Mouse (Mus musculus): Measurements from ENCODE around the gene Agr2. TPM values are rescaled to one million over a fixed set of nuclear protein-coding genes. Genes with fewer than 3 reads are reported as not detected.

Gene Agr2
- polyA plus RNA-seq, 1 experiment = 0.69 TPM

GRCm38 (mm10) chr12:36036776-36037175 is 44.1 kb downstream of the Agr2 start:
- H3K36me3 ChIP-seq (ENCODE audit: control insufficient read depth, insufficient read depth, low read length) = no peaks in the 10 kb centered on the region
- H3K27ac ChIP-seq (ENCODE audit: control insufficient read depth, insufficient read depth, low read length) = peak overlapping the region; percentile 73; the same call in 1 of the 2 replicates
- peaks cover 16% of the 10 kb centered on the region for H3K4me1 ChIP-seq (replicated peaks; ENCODE audit: control insufficient read depth, insufficient read depth, low read length)
- 0 out of 2 replicates have a peak overlapping the region, but pooled peaks have one; percentile 6 for H3K4me3 ChIP-seq (ENCODE audit: control insufficient read depth, insufficient read depth, low read length)
- TF ChIP-seq CTCF (IDR thresholded peaks at IDR 0.05; ENCODE audit: borderline replicate concordance, control insufficient read depth, extremely low read depth, insufficient read depth, low read length, poor library complexity) = no peak
- TF ChIP-seq POLR2A (IDR thresholded peaks at IDR 0.05; ENCODE audit: control insufficient read depth, extremely low read depth, insufficient read depth, low read length, poor library complexity) = no peak
- DNase-seq = no peak
- 8% methylated on average over 10 of the region's 10 CpGs for WGBS
- no peaks in the 10 kb centered on the region for H3K27me3 ChIP-seq (ENCODE audit: control insufficient read depth, insufficient read depth, low read length)

GRCm38 (mm10) chr12:36039541-36040084 is 46.9 kb downstream of the Agr2 start:
- 6% methylated on average over 9 of the region's 9 CpGs for WGBS
- TF ChIP-seq POLR2A (IDR thresholded peaks at IDR 0.05; ENCODE audit: control insufficient read depth, extremely low read depth, insufficient read depth, low read length, poor library complexity) (no peak), CTCF (IDR thresholded peaks at IDR 0.05; ENCODE audit: borderline replicate concordance, control insufficient read depth, extremely low read depth, insufficient read depth, low read length, poor library complexity) (no peak)
- Histone ChIP-seq H3K36me3 (ENCODE audit: control insufficient read depth, insufficient read depth, low read length) (no peaks in the 10 kb centered on the region), H3K4me1 (replicated peaks; ENCODE audit: control insufficient read depth, insufficient read depth, low read length) (peaks cover 17% of the 10 kb centered on the region), H3K27me3 (ENCODE audit: control insufficient read depth, insufficient read depth, low read length) (no peaks in the 10 kb centered on the region), H3K4me3 (ENCODE audit: control insufficient read depth, insufficient read depth, low read length) (peak overlapping the region; percentile 20), H3K27ac (ENCODE audit: control insufficient read depth, insufficient read depth, low read length) (peak overlapping the region; percentile 75)
- no peak for DNase-seq

GRCm38 (mm10) chr12:36040571-36041280 is 48.0 kb downstream of the Agr2 start:
- peaks cover 26% of the 10 kb centered on the region for H3K4me1 ChIP-seq (replicated peaks; ENCODE audit: control insufficient read depth, insufficient read depth, low read length)
- no peak for DNase-seq
- H3K4me3 ChIP-seq (ENCODE audit: control insufficient read depth, insufficient read depth, low read length) = 0 out of 2 replicates have a peak overlapping the region, but pooled peaks have one; percentile 1
- H3K27me3 ChIP-seq (ENCODE audit: control insufficient read depth, insufficient read depth, low read length) = no peaks in the 10 kb centered on the region
- no peaks in the 10 kb centered on the region for H3K36me3 ChIP-seq (ENCODE audit: control insufficient read depth, insufficient read depth, low read length)
- no peak for TF ChIP-seq CTCF (IDR thresholded peaks at IDR 0.05; ENCODE audit: borderline replicate concordance, control insufficient read depth, extremely low read depth, insufficient read depth, low read length, poor library complexity)
- WGBS = 41% methylated on average over 10 of the region's 10 CpGs
- H3K27ac ChIP-seq (ENCODE audit: control insufficient read depth, insufficient read depth, low read length) = peak overlapping the region; percentile 13; the same call in 1 of the 2 replicates

- Histone ChIP-seq H3K36me3 (ENCODE audit: control insufficient read depth, insufficient read depth, low read length) (no peaks in the 10 kb centered on the region), H3K27me3 (ENCODE audit: control insufficient read depth, insufficient read depth, low read length) (no peaks in the 10 kb centered on the region), H3K4me3 (ENCODE audit: control insufficient read depth, insufficient read depth, low read length) (0 out of 2 replicates have a peak overlapping the region, but pooled peaks have one; percentile 1), H3K4me1 (replicated peaks; ENCODE audit: control insufficient read depth, insufficient read depth, low read length) (peaks cover 28% of the 10 kb centered on the region), H3K27ac (ENCODE audit: control insufficient read depth, insufficient read depth, low read length) (no peak overlapping the region)
- TF ChIP-seq POLR2A (IDR thresholded peaks at IDR 0.05; ENCODE audit: control insufficient read depth, extremely low read depth, insufficient read depth, low read length, poor library complexity) (no peak), CTCF (IDR thresholded peaks at IDR 0.05; ENCODE audit: borderline replicate concordance, control insufficient read depth, extremely low read depth, insufficient read depth, low read length, poor library complexity) (no peak)
- DNase-seq = no peak
- 9% methylated on average over 4 of the region's 4 CpGs for WGBS
Measured at GRCm38 (mm10) chr12:36041281-36041589, 48.5 kb downstream of the Agr2 start.

GRCm38 (mm10) chr12:36041703-36042347 is 49.1 kb downstream of the Agr2 start:
- Histone ChIP-seq H3K27ac (ENCODE audit: control insufficient read depth, insufficient read depth, low read length) (peak overlapping the region; percentile 47), H3K27me3 (ENCODE audit: control insufficient read depth, insufficient read depth, low read length) (no peaks in the 10 kb centered on the region), H3K4me1 (replicated peaks; ENCODE audit: control insufficient read depth, insufficient read depth, low read length) (peaks cover 29% of the 10 kb centered on the region), H3K36me3 (ENCODE audit: control insufficient read depth, insufficient read depth, low read length) (no peaks in the 10 kb centered on the region), H3K4me3 (ENCODE audit: control insufficient read depth, insufficient read depth, low read length) (peak overlapping the region; percentile 75)
- under 1% methylated on average over 50 of the region's 50 CpGs for WGBS
- peak; percentile 73 for DNase-seq
- TF ChIP-seq POLR2A (IDR thresholded peaks at IDR 0.05; ENCODE audit: control insufficient read depth, extremely low read depth, insufficient read depth, low read length, poor library complexity) (no peak), CTCF (IDR thresholded peaks at IDR 0.05; ENCODE audit: borderline replicate concordance, control insufficient read depth, extremely low read depth, insufficient read depth, low read length, poor library complexity) (no peak)

GRCm38 (mm10) chr12:36042348-36042778 is 49.7 kb downstream of the Agr2 start, which contains the start of gene Tspan13:
Gene Tspan13 (minus strand): TSS chr12:36042500.
- Histone ChIP-seq H3K36me3 (ENCODE audit: control insufficient read depth, insufficient read depth, low read length) (no peaks in the 10 kb centered on the region), H3K4me1 (replicated peaks; ENCODE audit: control insufficient read depth, insufficient read depth, low read length) (peaks cover 27% of the 10 kb centered on the region), H3K27me3 (ENCODE audit: control insufficient read depth, insufficient read depth, low read length) (no peaks in the 10 kb centered on the region), H3K4me3 (ENCODE audit: control insufficient read depth, insufficient read depth, low read length) (peak within 1 kb of the TSS; percentile 75), H3K27ac (ENCODE audit: control insufficient read depth, insufficient read depth, low read length) (peak within 1 kb of the TSS; percentile 47)
- WGBS = under 1% methylated on average over 35 of the region's 35 CpGs
- peak; percentile 96 for DNase-seq
- TF ChIP-seq POLR2A (IDR thresholded peaks at IDR 0.05; ENCODE audit: control insufficient read depth, extremely low read depth, insufficient read depth, low read length, poor library complexity) (peak; percentile 98), CTCF (IDR thresholded peaks at IDR 0.05; ENCODE audit: borderline replicate concordance, control insufficient read depth, extremely low read depth, insufficient read depth, low read length, poor library complexity) (peak; percentile 63; the same call in 1 of the 2 replicates)
